ENCODE assay signal across 9 mouse cellular contexts in the genomic region with DNA sequence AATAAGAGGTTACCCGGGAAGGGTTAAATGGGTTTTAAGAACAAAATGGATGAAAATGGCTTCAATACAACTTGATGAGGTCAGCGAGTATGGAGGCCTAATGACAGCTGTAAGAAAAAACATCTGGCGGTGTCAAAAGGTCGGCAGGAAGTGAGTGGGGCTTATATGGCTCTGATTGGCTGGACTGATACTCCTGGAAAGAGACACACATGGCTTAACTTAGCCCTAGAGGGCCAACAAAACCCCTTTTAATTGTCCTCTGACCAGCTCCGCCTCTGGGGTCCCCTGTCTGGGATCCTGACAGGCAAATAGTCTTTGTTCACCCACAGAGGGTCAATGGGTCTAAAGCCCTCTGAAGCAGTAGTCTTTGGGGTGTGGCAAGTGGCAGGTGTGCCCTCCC.
DNase-seq lines count a peak whose midpoint lies in the region; ATAC-seq and TF ChIP-seq lines count a peak whose summit lies in the region.
"Had no signal": no experiment of that assay in that cellular context is flagged by ENCODE, and none has a peak within 500 bp of the region (broad histone marks: within the 10 kb centered on the region; RNA-seq: fewer than 3 reads in every experiment).

No protein-coding gene starts in this region.

- no peak for TF ChIP-seq CTCF in heart, adult 2 months (IDR thresholded peaks at IDR 0.05)
- TF ChIP-seq CTCF in kidney, adult 2 months (conservative IDR thresholded peaks at IDR 0.05; ENCODE audit: insufficient read depth, insufficient read length, low read depth, low read length) = no peak

- no peak overlapping the region for H3K4me2 ChIP-seq in midbrain, embryonic 14.5 days (ENCODE audit: low read length)
- 0 out of 2 replicates have a peak overlapping the region, but pooled peaks have one; percentile 9 for H3K4me2 ChIP-seq in stomach, embryonic 16.5 days (ENCODE audit: low read depth, low read length)

- H3K4me1 ChIP-seq in midbrain, embryonic 10.5 days = peaks cover 95% of the 10 kb centered on the region
- H3K4me1 ChIP-seq in midbrain, embryonic 14.5 days (ENCODE audit: control insufficient read depth, insufficient read depth, low read length) = peaks cover 17% of the 10 kb centered on the region
- peaks cover 38% of the 10 kb centered on the region for H3K4me1 ChIP-seq in heart, adult 2 months (ENCODE audit: control insufficient read depth, insufficient read depth, low read length)
- peaks cover 12% of the 10 kb centered on the region; the same call in 1 of the 2 replicates for H3K4me1 ChIP-seq in kidney, adult 2 months (ENCODE audit: control insufficient read depth, insufficient read depth, low read length)
- H3K4me1 ChIP-seq in stomach, embryonic 16.5 days (ENCODE audit: control insufficient read depth, insufficient read depth, low read length) = peaks cover 75% of the 10 kb centered on the region

- H3K36me3 ChIP-seq in midbrain, embryonic 10.5 days = no peaks in the 10 kb centered on the region; the same call in 1 of the 2 replicates
- H3K36me3 ChIP-seq in midbrain, embryonic 14.5 days (ENCODE audit: control insufficient read depth, insufficient read depth, low read length) = no peaks in the 10 kb centered on the region
- H3K36me3 ChIP-seq in heart, adult 2 months (ENCODE audit: control insufficient read depth, insufficient read depth, low read length) = peaks cover 10% of the 10 kb centered on the region
- H3K36me3 ChIP-seq in kidney, adult 2 months (ENCODE audit: control insufficient read depth, insufficient read depth, low read length) = no peaks in the 10 kb centered on the region
- no peaks in the 10 kb centered on the region for H3K36me3 ChIP-seq in stomach, embryonic 16.5 days (ENCODE audit: control insufficient read depth, insufficient read depth, low read length)

- WGBS in midbrain, embryonic 10.5 days = 33% methylated on average over 5 of the region's 5 CpGs
- WGBS in midbrain, embryonic 14.5 days = 46% methylated on average over 5 of the region's 5 CpGs
- WGBS in heart, adult 2 months = 46% methylated on average over 5 of the region's 5 CpGs
- 66% methylated on average over 5 of the region's 5 CpGs for WGBS in kidney, adult 2 months
- WGBS in stomach, embryonic 16.5 days = 45% methylated on average over 5 of the region's 5 CpGs

- intact Hi-C loops in heart, adult 2 months (cut with DNase I) = no loop called here

- no peak for TF ChIP-seq POLR2A in heart, adult 2 months (IDR thresholded peaks at IDR 0.05; ENCODE audit: insufficient read depth, low read depth, low read length)
- no peak for TF ChIP-seq POLR2A in kidney, adult 2 months (IDR thresholded peaks at IDR 0.05; ENCODE audit: low read depth, low read length)

- no peaks in the 10 kb centered on the region for H3K27me3 ChIP-seq in midbrain, embryonic 10.5 days (ENCODE audit: low read depth, poor library complexity, severe bottlenecking)
- no peaks in the 10 kb centered on the region for H3K27me3 ChIP-seq in midbrain, embryonic 14.5 days (ENCODE audit: control insufficient read depth, insufficient read depth, low read length)
- no peaks in the 10 kb centered on the region for H3K27me3 ChIP-seq in heart, adult 2 months (ENCODE audit: control insufficient read depth, insufficient read depth, low read length)
- H3K27me3 ChIP-seq in kidney, adult 2 months (replicated peaks; ENCODE audit: control insufficient read depth, insufficient read depth, low read length) = no peaks in the 10 kb centered on the region
- no peaks in the 10 kb centered on the region for H3K27me3 ChIP-seq in stomach, embryonic 16.5 days (ENCODE audit: control insufficient read depth, insufficient read depth, low read length)

- ATAC-seq in midbrain, embryonic 14.5 days (ENCODE audit: low FRiP score, low TSS enrichment) = no peak
- ATAC-seq in stomach, embryonic 16.5 days (ENCODE audit: insufficient read depth, low FRiP score) = peak; percentile 44; the same call in 1 of the 2 replicates
- no peak for ATAC-seq in monocyte, adult 5-6 weeks (replicated peaks; ENCODE audit: insufficient number of reproducible peaks, low FRiP score, low TSS enrichment, poor library complexity, severe bottlenecking)

- peak overlapping the region; percentile 65 for H3K27ac ChIP-seq in midbrain, embryonic 10.5 days (replicated peaks)
- H3K27ac ChIP-seq in midbrain, embryonic 14.5 days (replicated peaks; ENCODE audit: low read depth, low read length) = no peak overlapping the region
- H3K27ac ChIP-seq in heart, adult 2 months = peak overlapping the region; percentile 64
- peak overlapping the region; percentile 78 for H3K27ac ChIP-seq in kidney, adult 2 months (ENCODE audit: insufficient read depth, low read depth, low read length)
- peak overlapping the region; percentile 78 for H3K27ac ChIP-seq in stomach, embryonic 16.5 days (ENCODE audit: low read length)

- no peaks in the 10 kb centered on the region for H3K9me3 ChIP-seq in midbrain, embryonic 10.5 days (replicated peaks)
- no peaks in the 10 kb centered on the region for H3K9me3 ChIP-seq in midbrain, embryonic 14.5 days (ENCODE audit: control insufficient read depth, low read length)
- no peaks in the 10 kb centered on the region for H3K9me3 ChIP-seq in stomach, embryonic 16.5 days (replicated peaks; ENCODE audit: control insufficient read depth, low read length)

- H3K9ac ChIP-seq in midbrain, embryonic 14.5 days (replicated peaks; ENCODE audit: low read length) = no peak overlapping the region
- no peak overlapping the region for H3K9ac ChIP-seq in heart, adult 2 months (ENCODE audit: low read depth, low read length)
- no peak overlapping the region for H3K9ac ChIP-seq in stomach, embryonic 16.5 days (ENCODE audit: low read length)

- peak; percentile 56 for DNase-seq in midbrain, embryonic 10.5 days (ENCODE audit: low spot score)
- DNase-seq in midbrain, embryonic 14.5 days = no peak
- peak in 1 of 2 experiments; percentile 40 for DNase-seq in heart, adult 2 months
- peak; percentile 59 for DNase-seq in kidney, adult 2 months
- no peak for DNase-seq in left cerebral cortex, adult 11 months (ENCODE audit: low spot score)
- no peak for DNase-seq in urinary bladder, adult 2 months (ENCODE audit: low spot score)
- DNase-seq: thymus, postnatal 25 days had no signal

- peaks cover 6% of the 10 kb centered on the region for H3K79me2 ChIP-seq in heart, adult 2 months (replicated peaks; ENCODE audit: control insufficient read depth, insufficient read depth, low read length)

- H3K4me3 ChIP-seq in midbrain, embryonic 10.5 days = no peak overlapping the region
- H3K4me3 ChIP-seq in midbrain, embryonic 14.5 days (replicated peaks; ENCODE audit: low read depth, low read length) = no peak overlapping the region
- no peak overlapping the region for H3K4me3 ChIP-seq in heart, adult 2 months
- no peak overlapping the region for H3K4me3 ChIP-seq in kidney, adult 2 months (ENCODE audit: insufficient read depth, low read depth, low read length)
- no peak overlapping the region for H3K4me3 ChIP-seq in stomach, embryonic 16.5 days (replicated peaks; ENCODE audit: low read length)

- no peak for TF ChIP-seq EP300 in heart, adult 2 months (IDR thresholded peaks at IDR 0.05; ENCODE audit: insufficient read depth, low read depth, low read length)

Comparison
In these comparisons a context has a peak if more than half of its experiments do, and no peak if none do; other contexts are left out.
1. DNase-seq: peak in midbrain, embryonic 10.5 days (single experiment) and kidney, adult 2 months (single experiment); none in midbrain, embryonic 14.5 days (single experiment), left cerebral cortex, adult 11 months (single experiment) and urinary bladder, adult 2 months (single experiment).